18 mouse cellular contexts compared by ENCODE assay signal in the genomic region with DNA sequence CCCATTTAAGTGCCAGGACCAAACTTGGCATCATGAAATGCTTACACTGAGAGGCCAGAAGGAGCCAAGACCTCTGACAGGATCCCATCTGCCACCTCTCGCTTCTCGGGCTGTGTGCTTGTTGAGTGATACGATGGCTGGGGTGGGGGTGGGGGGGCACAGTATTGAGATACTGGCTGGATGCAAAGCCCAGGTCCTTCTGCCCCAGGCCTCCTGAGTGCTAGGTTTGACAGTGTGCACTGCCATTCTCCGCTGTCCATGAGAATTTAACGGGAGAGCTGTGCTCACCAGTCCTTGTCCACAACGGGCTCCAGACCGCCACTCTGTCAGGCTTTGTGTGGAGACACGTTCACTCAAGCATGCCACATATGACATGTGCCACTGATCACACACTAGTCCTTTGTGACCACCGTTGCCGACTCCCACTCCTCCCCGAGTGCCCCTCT. TPM values are rescaled to one million over a fixed set of nuclear protein-coding genes. Genes with fewer than 3 reads are reported as not detected.
DNase-seq lines count a peak whose midpoint lies in the region; ATAC-seq lines count a peak whose summit lies in the region.
"Had no signal": no experiment of that assay in that cellular context is flagged by ENCODE, and none has a peak within 500 bp of the region (broad histone marks: within the 10 kb centered on the region; RNA-seq: fewer than 3 reads in every experiment).

No protein-coding gene starts in this region.

- no peak for ATAC-seq in heart, embryonic 16.5 days (replicated peaks; ENCODE audit: extremely low read depth, insufficient read depth, low FRiP score)
- ATAC-seq: CD4-positive, CD25-positive, alpha-beta regulatory T cell, adult 4 months; forebrain, embryonic 14.5 days; intestine, embryonic 15.5 days; liver, embryonic 12.5 days; midbrain, embryonic 15.5 days had no signal

- H3K36me3 ChIP-seq in heart, embryonic 16.5 days (ENCODE audit: control insufficient read depth, insufficient read depth): no peaks in the 10 kb centered on the region
- H3K36me3 ChIP-seq in embryonic facial prominence, embryonic 10.5 days (replicated peaks): no peaks in the 10 kb centered on the region
- H3K36me3 ChIP-seq: intestine, embryonic 15.5 days; limb, embryonic 10.5 days; liver, embryonic 12.5 days; lung, embryonic 15.5 days; midbrain, embryonic 15.5 days had no signal

- peaks cover 4% of the 10 kb centered on the region for H3K9me3 ChIP-seq in heart, embryonic 16.5 days (replicated peaks; ENCODE audit: control insufficient read depth, low read length)
- peaks cover 5% of the 10 kb centered on the region; the same call in 1 of the 2 replicates for H3K9me3 ChIP-seq in embryonic facial prominence, embryonic 10.5 days
- H3K9me3 ChIP-seq: intestine, embryonic 15.5 days; limb, embryonic 10.5 days; lung, embryonic 15.5 days; midbrain, embryonic 15.5 days had no signal

- H3K4me2 ChIP-seq in heart, embryonic 16.5 days (ENCODE audit: low read depth, low read length): no peak overlapping the region
- H3K4me2 ChIP-seq: intestine, embryonic 15.5 days; liver, embryonic 12.5 days; lung, embryonic 15.5 days; midbrain, embryonic 15.5 days had no signal

- intact Hi-C loops in heart, postnatal 36 days (cut with DNase I): no loop called here

- H3K9ac ChIP-seq in heart, embryonic 16.5 days (ENCODE audit: low read length): no peak overlapping the region
- H3K9ac ChIP-seq: intestine, embryonic 15.5 days; liver, embryonic 12.5 days; lung, embryonic 15.5 days; midbrain, embryonic 15.5 days had no signal

- DNase-seq in heart, postnatal 36 days: no peak
- DNase-seq in retina, postnatal 1 day: peak; percentile 56
- no peak for DNase-seq in retina, embryonic 14.5 days (ENCODE audit: low spot score)
- peak; percentile 95 for DNase-seq in cerebellum, adult 9-10 months
- no peak for DNase-seq in embryonic facial prominence, embryonic 10.5 days (ENCODE audit: low spot score)
- no peak for DNase-seq in frontal cortex, postnatal 25 days (ENCODE audit: low spot score in 2 of 2)
- DNase-seq: adrenal gland, adult 8-10 months; kidney, postnatal 36 days; right cerebral cortex, postnatal 4 days; thymus, adult 2 months had no signal

- no peaks in the 10 kb centered on the region for H3K27me3 ChIP-seq in heart, embryonic 16.5 days (ENCODE audit: control insufficient read depth, insufficient read depth, low read length)
- H3K27me3 ChIP-seq in embryonic facial prominence, embryonic 10.5 days (replicated peaks; ENCODE audit: low read depth, poor library complexity, severe bottlenecking): peaks cover 3% of the 10 kb centered on the region; the same call in 1 of the 2 replicates
- H3K27me3 ChIP-seq: intestine, embryonic 15.5 days; lung, embryonic 15.5 days; midbrain, embryonic 15.5 days had no signal

- no peak overlapping the region for H3K4me3 ChIP-seq in heart, embryonic 16.5 days (ENCODE audit: low read length)
- no peak overlapping the region for H3K4me3 ChIP-seq in embryonic facial prominence, embryonic 10.5 days
- H3K4me3 ChIP-seq: intestine, embryonic 15.5 days; limb, embryonic 10.5 days; liver, embryonic 12.5 days; lung, embryonic 15.5 days; midbrain, embryonic 15.5 days had no signal

- 74% methylated on average over 11 of the region's 11 CpGs for WGBS in heart, embryonic 16.5 days
- WGBS in embryonic facial prominence, embryonic 10.5 days: 92% methylated on average over 11 of the region's 11 CpGs

- H3K4me1 ChIP-seq in heart, embryonic 16.5 days (ENCODE audit: control insufficient read depth, insufficient read depth, low read length): peaks cover 29% of the 10 kb centered on the region
- peaks cover 25% of the 10 kb centered on the region for H3K4me1 ChIP-seq in embryonic facial prominence, embryonic 10.5 days

- H3K27ac ChIP-seq in heart, embryonic 16.5 days (ENCODE audit: low read length): peak overlapping the region; percentile 89
- H3K27ac ChIP-seq in embryonic facial prominence, embryonic 10.5 days (replicated peaks): no peak overlapping the region
- H3K27ac ChIP-seq: intestine, embryonic 15.5 days; limb, embryonic 10.5 days; liver, embryonic 12.5 days; lung, embryonic 15.5 days; midbrain, embryonic 15.5 days had no signal

RNA-seq across cellular contexts. Expression of gene Atp2a2, which starts 6.9 kb away (rescaled TPM):
- 306 and 316 TPM in 2 replicates for polyA plus RNA-seq in heart, embryonic 16.5 days (2015; fragmentation: Nextera tagmentation; extraction: Ambion mirVana)
- total RNA-seq in heart, postnatal 36 days (2021): over 10,000 TPM; 11,843 to 11,873 TPM
- polyA plus RNA-seq in embryonic facial prominence, embryonic 10.5 days (2016; fragmentation: Nextera tagmentation; extraction: Ambion mirVana): 35.3 and 38.1 TPM in 2 replicates

Comparison
In these comparisons a context has a peak if more than half of its experiments do, and no peak if none do; other contexts are left out.
1. DNase-seq: peak in retina, postnatal 1 day (single experiment) and cerebellum, adult 9-10 months (single experiment); none in heart, postnatal 36 days (0 of 2), retina, embryonic 14.5 days (single experiment), embryonic facial prominence, embryonic 10.5 days (single experiment) and frontal cortex, postnatal 25 days (0 of 2).